Mouse (Mus musculus) ovary, postnatal 36 days (tissue): ENCODE measurements at regions not wholly inside any gene's neighbourhood (a gene's known extent, or its start where the extent isn't known, plus 50 kb on each side); places are given as distances from the start of the nearest gene placed in this dataset.

Experiments
- DNase-seq: peaks from one replicate; pipeline ENCODE4 v3.0.0; 2022; ENCODE audit warnings: low spot score, mixed read lengths

DNA sequence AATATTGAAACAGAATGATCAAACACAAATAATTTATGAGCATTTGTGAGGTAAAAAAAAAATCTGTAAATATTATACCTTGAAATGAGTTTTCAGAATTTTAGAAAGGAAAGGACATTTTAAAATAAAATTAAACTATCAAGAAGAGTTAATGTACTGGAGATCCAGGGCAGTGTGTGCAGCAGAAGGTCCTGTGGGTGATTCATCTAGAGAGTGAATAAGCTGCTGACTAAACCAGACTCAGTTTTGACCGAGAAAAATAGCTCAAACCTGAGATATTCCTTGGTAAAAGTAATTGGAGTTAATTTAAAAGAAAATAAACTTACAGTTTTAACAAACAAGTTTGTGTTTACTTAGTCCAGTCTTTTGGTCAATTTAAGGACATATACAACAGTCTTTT, 1118.6 kb upstream of the Celf2 start:
- no peak for DNase-seq

DNA sequence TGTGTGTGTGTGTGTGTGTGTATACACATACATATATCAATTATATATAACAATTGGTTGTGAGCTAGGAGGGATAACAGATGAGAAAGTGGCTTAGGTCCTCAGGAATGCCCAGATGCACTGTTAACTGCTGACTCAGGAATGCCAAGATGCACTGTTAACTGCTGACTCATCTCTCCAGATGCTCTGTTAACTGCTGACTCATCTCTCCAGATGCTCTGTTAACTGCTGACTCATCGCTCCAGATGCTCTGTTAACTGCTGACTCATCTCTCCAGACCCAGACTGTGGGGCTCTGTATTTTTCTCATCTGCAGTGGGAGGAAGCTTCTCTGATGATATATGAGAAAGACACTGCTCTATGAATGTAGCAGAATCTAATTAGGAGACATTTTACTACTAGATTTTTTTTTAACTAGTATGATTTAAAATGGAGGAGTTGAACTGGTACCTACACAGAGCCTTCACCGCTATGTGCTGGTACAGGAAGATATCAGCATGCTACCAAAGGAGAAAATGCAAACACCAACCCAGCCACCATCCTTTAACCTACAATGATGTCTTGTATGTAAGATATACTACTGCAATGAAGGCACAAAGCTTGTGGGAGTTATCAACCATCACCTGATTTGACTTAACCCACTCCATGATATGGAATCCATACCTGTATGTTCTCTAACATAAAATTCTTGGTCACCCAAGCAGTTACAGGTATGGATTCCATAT, 1119.3 kb upstream of the Celf2 start:
- no peak for DNase-seq

DNA sequence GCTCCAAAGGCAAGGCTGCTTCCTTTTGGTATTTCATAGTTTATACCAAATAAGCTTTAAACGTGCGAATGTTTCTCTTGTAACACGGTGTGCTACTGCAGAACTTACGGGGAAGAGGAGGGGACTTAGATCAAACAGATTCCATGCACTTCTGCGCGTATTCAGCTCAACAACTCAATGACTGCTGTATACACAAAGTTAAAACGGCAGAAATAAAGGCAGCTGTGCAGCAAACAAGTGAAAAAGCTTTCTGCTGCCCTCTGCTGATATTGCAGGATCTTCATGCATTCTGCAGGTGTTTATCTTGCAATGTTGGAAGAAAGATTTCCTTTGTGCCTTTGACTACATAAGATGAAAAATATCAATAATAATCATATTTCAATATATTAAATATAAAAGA, 1128.7 kb upstream of the Celf2 start:
- no peak for DNase-seq

- DNase-seq = peak; percentile 4
Observed at GRCm38 (mm10) chr2:8639282-8639681, 1129.9 kb upstream of the Celf2 start.

DNA sequence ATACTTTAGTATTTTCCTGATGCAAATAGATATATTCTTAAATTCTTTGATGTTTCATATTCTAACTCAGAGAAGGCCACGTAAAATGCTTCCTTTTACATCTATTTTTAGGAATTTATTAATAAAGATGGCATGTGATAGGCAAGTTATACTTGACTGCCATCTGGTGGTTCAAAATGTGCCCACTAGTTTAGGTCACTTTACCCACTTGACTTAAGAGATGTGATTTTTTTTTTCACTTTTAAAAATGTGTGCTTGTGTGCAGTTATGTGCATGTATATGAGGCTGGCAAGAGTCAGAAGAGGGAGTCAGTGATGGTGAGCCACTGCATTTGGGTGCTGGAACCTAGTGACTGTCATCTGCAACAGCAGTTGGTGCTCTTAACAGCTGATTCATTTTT, 1136.1 kb upstream of the Celf2 start:
- no peak for DNase-seq

DNA sequence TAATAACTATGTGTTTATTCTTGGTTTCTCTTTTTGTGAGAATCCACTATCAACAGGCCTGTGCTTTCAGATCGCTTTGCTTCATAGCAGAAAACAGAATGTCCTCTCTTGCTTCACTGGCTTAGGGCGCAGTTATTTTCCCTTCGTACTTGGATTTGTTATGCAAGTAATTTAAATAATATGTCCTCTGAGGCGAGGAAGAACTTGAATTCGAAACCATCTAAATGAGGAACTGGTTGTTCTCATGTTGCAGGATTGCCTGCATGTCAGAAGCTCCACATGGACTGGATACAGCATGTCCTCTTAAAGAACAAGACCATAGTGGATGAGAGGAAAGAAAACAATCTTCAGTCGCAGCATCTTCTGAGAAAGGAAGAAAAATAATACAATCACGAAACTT, 1151.2 kb upstream of the Celf2 start:
- no peak for DNase-seq

GRCm38 (mm10) chr2:8673751-8674378, 1164.5 kb upstream of the Celf2 start:
- peak; percentile 8 for DNase-seq

- no peak for DNase-seq
Observed at GRCm38 (mm10) chr2:8675537-8675936, 1166.2 kb upstream of the Celf2 start.

DNA sequence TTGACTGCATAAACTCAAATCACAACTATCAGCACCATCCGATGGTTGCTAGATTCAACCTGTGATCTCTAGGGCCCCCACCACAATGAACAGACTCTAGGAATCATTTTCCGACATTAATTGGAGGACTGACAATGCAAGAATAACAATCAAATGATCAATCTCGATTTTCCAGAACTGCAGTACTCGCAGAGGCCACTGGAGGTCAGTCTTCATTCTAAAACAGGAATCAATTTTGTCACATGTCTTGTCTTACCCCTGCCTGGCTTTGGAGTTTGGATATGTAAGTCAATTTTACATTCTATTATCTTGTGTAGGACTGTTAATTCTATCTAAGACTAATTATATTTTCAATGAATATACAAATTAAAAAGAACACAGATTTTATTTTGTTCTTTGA, 1167.2 kb upstream of the Celf2 start:
- no peak for DNase-seq

GRCm38 (mm10) chr2:8690846-8691643, 1181.7 kb upstream of the Celf2 start:
- no peak for DNase-seq

- DNase-seq = peak; percentile 8
Observed at GRCm38 (mm10) chr2:8729306-8729705, 1151.7 kb upstream of the 4930412O13Rik start.

DNA sequence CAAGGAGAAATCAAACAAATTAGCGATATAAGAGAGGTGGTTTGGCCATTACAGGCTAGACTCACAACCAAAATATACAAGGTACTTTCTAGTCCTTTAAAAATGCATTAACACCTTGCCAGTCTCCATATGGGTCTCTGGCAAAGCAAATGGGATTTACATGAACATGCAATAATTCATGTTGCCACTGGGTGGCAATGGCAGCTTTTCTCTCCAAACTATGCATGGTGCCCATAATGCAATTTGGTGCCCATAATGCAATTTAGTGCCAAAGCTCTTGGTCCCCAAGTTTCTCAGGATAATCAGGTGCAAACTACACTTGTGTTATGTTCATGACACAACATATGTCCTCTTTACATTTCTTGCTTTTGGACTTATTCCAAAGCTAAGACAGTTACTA, 1126.9 kb upstream of the 4930412O13Rik start:
- peak; percentile 4 for DNase-seq

GRCm38 (mm10) chr2:8756546-8756945, 1124.5 kb upstream of the 4930412O13Rik start:
- DNase-seq = no peak

DNA sequence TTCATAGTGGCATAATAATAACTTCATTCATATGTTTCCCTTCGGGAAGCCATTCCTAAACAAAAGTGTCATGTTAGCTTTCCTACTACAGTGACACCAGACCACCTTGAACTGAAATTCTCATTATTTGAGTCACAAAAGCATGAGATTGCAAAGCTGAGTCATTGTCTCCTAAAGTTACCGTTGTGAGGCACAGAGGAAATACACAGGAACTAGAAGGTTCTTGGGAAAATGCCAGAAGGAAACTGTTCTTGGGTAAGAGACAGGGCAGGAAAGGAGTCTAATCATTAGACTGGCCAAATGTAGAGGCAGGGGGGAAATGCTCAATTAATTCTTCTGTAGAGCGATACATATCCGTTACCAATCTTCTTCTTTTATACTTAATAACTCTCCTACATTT, 1110.4 kb upstream of the 4930412O13Rik start:
- DNase-seq = no peak

GRCm38 (mm10) chr2:8781152-8781935, 1099.7 kb upstream of the 4930412O13Rik start:
- DNase-seq = no peak

GRCm38 (mm10) chr2:8782225-8782624, 1098.8 kb upstream of the 4930412O13Rik start:
- no peak for DNase-seq

DNA sequence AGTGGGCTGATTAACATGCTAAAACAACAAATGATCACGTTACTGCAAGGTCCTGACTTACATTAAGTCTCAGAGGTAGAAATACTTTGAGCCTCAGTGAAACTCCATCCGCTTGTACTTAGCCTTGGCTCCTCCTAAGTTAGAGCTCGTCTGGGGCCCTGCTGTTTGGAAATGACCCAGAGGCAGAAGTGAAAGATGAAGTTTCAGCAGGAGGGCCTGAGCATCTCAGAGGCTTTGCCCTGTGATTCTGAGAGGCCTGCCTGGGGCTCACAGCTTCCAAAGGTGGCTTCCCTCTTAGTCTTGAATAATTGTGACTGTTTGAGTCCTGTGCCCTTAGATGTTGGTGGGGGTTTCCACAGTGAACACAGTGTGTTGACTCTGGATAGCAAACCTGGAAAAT, 1079.0 kb upstream of the 4930412O13Rik start:
- DNase-seq = no peak

- no peak for DNase-seq
Observed at GRCm38 (mm10) chr2:8809609-8810008, 1071.4 kb upstream of the 4930412O13Rik start.

- DNase-seq = no peak
Observed at GRCm38 (mm10) chr2:8818127-8818526, 1062.9 kb upstream of the 4930412O13Rik start.

- DNase-seq = no peak
Observed at GRCm38 (mm10) chr2:8825406-8825805, 1055.6 kb upstream of the 4930412O13Rik start.
